Mouse (Mus musculus): Measurements from ENCODE around the gene Neurod6.

DNA sequence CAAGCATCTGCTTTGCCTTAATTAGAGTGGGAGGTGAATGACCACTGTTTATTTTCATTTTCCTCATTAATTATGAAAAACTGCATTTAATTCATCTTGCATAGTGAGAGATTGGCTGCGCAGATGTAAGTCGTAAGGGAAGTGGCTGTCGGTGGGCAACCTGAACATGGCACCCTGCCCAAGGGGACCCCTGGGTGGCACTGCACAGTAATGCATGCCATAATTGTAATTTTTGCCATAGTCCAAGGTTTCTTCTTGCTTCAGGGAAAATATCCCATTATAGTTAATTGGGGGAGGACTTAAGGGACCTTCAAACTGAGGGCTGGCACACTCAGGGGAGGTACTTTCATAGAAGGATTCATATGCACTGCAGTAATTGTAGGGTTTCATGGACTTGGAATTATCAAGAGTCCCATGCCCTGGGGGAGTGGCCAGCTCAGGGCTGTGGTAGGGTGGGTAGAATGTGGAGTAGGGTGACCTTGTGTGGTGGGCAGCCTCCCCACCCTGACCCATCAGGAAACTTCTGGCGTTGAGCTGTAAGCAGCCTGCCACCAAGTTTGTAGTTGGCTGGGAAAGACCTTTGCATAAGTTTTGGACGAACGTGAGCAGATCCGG lies 2.4 kb downstream of the Neurod6 start:
- TF ChIP-seq EP300 (IDR thresholded peaks at IDR 0.05; ENCODE audit: low read depth) (no peak), CTCF (IDR thresholded peaks at IDR 0.05; ENCODE audit: low read depth) (no peak)

All from liver, postnatal 0 days (tissue).